Mouse (Mus musculus) bone marrow, adult 2 months (tissue): ENCODE results near the gene Dlk1. TPM values are rescaled to one million over a fixed set of nuclear protein-coding genes. Genes with fewer than 3 reads are reported as not detected.

Experiments
- H3K27ac ChIP-seq: fragments of 200-500 bp; 2 replicates; pipeline ENCODE4 v1.5.1; 2012; ENCODE audit warnings: low read depth, mild to moderate bottlenecking, control low read depth, inconsistent platforms, low read length; ENCODE audit not compliant: control insufficient read depth, poor library complexity, insufficient read depth
- H3K4me1 ChIP-seq: fragments of 200-500 bp; 2 replicates; pipeline ENCODE4 v1.6.1; 2011; ENCODE audit warnings: low read length; ENCODE audit not compliant: control insufficient read depth, insufficient read depth
- H3K4me3 ChIP-seq: fragments of 200-500 bp; replicated peaks from 2 replicates; pipeline ENCODE3; 2011; ENCODE audit warnings: mild to moderate bottlenecking, low read depth, low read length, control low read depth; ENCODE audit not compliant: control insufficient read depth
- CTCF ChIP-seq: fragments of 200-500 bp; IDR thresholded peaks from 2 replicates; pipeline ENCODE4 v1.5.1; 2011; ENCODE audit warnings: low read length, control low read depth; ENCODE audit not compliant: control insufficient read depth, insufficient read depth
- POLR2A ChIP-seq: fragments of 200-500 bp; IDR thresholded peaks from 2 replicates; pipeline ENCODE4 v1.6.1; 2011; ENCODE audit warnings: low read depth, mild to moderate bottlenecking, control low read depth, low read length, borderline replicate concordance; ENCODE audit not compliant: control insufficient read depth
- WGBS: fragments of 180-500 bp; shearing (Covaris S2); methylation state at CpG from one replicate; pipeline ENCODE4 v1.1.7; 2018; 5-methylcytosine and 5-hydroxymethylcytosine counted together
- polyA plus RNA-seq: library from polyadenylated mRNA; stranded (reverse); fragments of >200 nt; gene quantifications from 2 replicates; pipeline ENCODE4 v1.2.4, GENCODE M21; 2011; ENCODE audit warnings: low replicate concordance; ENCODE audit not compliant: missing spikeins, insufficient read depth, insufficient read length

Gene Dlk1
- 3.6 TPM in 1 of 2 replicates, not detected in the other for polyA plus RNA-seq

GRCm38 (mm10) chr12:109452592-109452991 lies at the start of gene Dlk1:
Dlk1 (plus strand) TSS chr12:109452823.
- Histone ChIP-seq H3K27ac (no peak within 1 kb of the TSS), H3K4me1 (no peaks in the 10 kb centered on the region), H3K4me3 (no peak within 1 kb of the TSS)
- 15% methylated on average over 13 of the region's 13 CpGs for WGBS
- no peak for TF ChIP-seq POLR2A
- TF ChIP-seq CTCF, result no peak

GRCm38 (mm10) chr12:109402943-109403342 lies 49.7 kb upstream of the Dlk1 start:
- no peak overlapping the region for H3K27ac ChIP-seq
- WGBS, result 62% methylated on average over 5 of the region's 5 CpGs
- no peak for TF ChIP-seq POLR2A
- TF ChIP-seq CTCF, result no peak
- H3K4me1 ChIP-seq, result no peaks in the 10 kb centered on the region
- no peak overlapping the region for H3K4me3 ChIP-seq

- 86% methylated on average over 9 of the region's 9 CpGs for WGBS
- Histone ChIP-seq H3K4me3 (no peak overlapping the region), H3K4me1 (no peaks in the 10 kb centered on the region), H3K27ac (no peak overlapping the region)
- TF ChIP-seq CTCF (no peak), POLR2A (no peak)
Observed at GRCm38 (mm10) chr12:109403752-109404151, 48.9 kb upstream of the Dlk1 start.

- Histone ChIP-seq H3K4me3 (no peak overlapping the region), H3K27ac (no peak overlapping the region), H3K4me1 (no peaks in the 10 kb centered on the region)
- WGBS, result 62% methylated on average over 3 of the region's 3 CpGs
- TF ChIP-seq CTCF (no peak), POLR2A (no peak)
Observed at GRCm38 (mm10) chr12:109406018-109406417, 46.6 kb upstream of the Dlk1 start.

GRCm38 (mm10) chr12:109410723-109411122 lies 41.9 kb upstream of the Dlk1 start:
- no peaks in the 10 kb centered on the region for H3K4me1 ChIP-seq
- TF ChIP-seq CTCF (no peak), POLR2A (no peak)
- no peak overlapping the region for H3K4me3 ChIP-seq
- no peak overlapping the region for H3K27ac ChIP-seq
- 76% methylated on average over 11 of the region's 11 CpGs for WGBS

GRCm38 (mm10) chr12:109411172-109412070 lies 41.2 kb upstream of the Dlk1 start:
- no peak overlapping the region for H3K4me3 ChIP-seq
- H3K4me1 ChIP-seq, result no peaks in the 10 kb centered on the region
- TF ChIP-seq CTCF, result no peak
- TF ChIP-seq POLR2A, result no peak
- no peak overlapping the region for H3K27ac ChIP-seq
- WGBS, result 73% methylated on average over 9 of the region's 9 CpGs

- TF ChIP-seq POLR2A (no peak), CTCF (no peak)
- H3K4me1 ChIP-seq, result no peaks in the 10 kb centered on the region
- no peak overlapping the region for H3K27ac ChIP-seq
- WGBS, result 69% methylated on average over 8 of the region's 8 CpGs
- no peak overlapping the region for H3K4me3 ChIP-seq
Observed at GRCm38 (mm10) chr12:109412071-109412440, 40.6 kb upstream of the Dlk1 start.

- no peak overlapping the region for H3K4me3 ChIP-seq
- H3K27ac ChIP-seq, result no peak overlapping the region
- no peak for TF ChIP-seq CTCF
- no peak for TF ChIP-seq POLR2A
- 66% methylated on average over 5 of the region's 5 CpGs for WGBS
- no peaks in the 10 kb centered on the region for H3K4me1 ChIP-seq
Observed at GRCm38 (mm10) chr12:109412675-109413074, 39.9 kb upstream of the Dlk1 start.

- TF ChIP-seq CTCF, result no peak
- no peak for TF ChIP-seq POLR2A
- no peak overlapping the region for H3K4me3 ChIP-seq
- 39% methylated on average over 4 of the region's 4 CpGs for WGBS
- H3K27ac ChIP-seq, result no peak overlapping the region
- no peaks in the 10 kb centered on the region for H3K4me1 ChIP-seq
Observed at GRCm38 (mm10) chr12:109413321-109413720, 39.3 kb upstream of the Dlk1 start.
